Mouse (Mus musculus): ENCODE measurements around the gene Pla2r1. TPM values are rescaled to one million over a fixed set of nuclear protein-coding genes. Genes with fewer than 3 reads are reported as not detected.

Pla2r1 gene
- polyA plus RNA-seq, 1 experiment from 2014 or later = 1.4 TPM

- WGBS = 91% methylated on average over 7 of the region's 7 CpGs
- no peak for ATAC-seq
- no peaks in the 10 kb centered on the region for H3K9me3 ChIP-seq (ENCODE audit: low read length)
Observed at GRCm38 (mm10) chr2:60443279-60443678, 109.8 kb downstream of the Pla2r1 start.

DNA sequence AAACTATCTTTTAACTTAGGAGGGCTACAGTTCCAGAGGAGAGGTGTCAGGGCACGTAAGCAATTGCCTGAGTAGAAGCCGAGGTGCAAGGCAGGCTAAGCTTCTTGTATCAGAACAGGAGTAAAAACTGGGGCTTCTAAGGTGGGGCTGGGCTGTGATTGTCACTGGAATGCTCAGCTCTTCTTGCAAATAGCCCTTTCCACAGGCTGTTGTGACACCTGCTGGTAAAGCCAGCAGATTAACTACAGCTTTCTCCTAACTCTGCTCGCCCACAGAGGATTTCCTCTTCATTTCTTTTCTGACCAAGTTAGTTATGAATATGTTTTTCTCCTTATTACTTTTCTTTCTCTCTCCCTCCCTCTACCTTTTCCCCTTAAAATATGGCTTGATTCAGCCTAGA is 111.2 kb downstream of the Pla2r1 start:
- Histone ChIP-seq H3K27me3 (replicated peaks; ENCODE audit: insufficient read depth, low read length) (no peaks in the 10 kb centered on the region), H3K4me2 (replicated peaks; ENCODE audit: low read depth, low read length) (no peak overlapping the region), H3K4me3 (ENCODE audit: low read depth, low read length) (no peak overlapping the region), H3K4me1 (ENCODE audit: insufficient read depth, low read depth, low read length) (no peaks in the 10 kb centered on the region), H3K9ac (replicated peaks; ENCODE audit: low read depth) (no peak overlapping the region), H3K9me3 (ENCODE audit: low read length) (no peaks in the 10 kb centered on the region), H3K36me3 (ENCODE audit: insufficient read depth, low read length) (no peaks in the 10 kb centered on the region), H3K27ac (ENCODE audit: low read length) (no peak overlapping the region)
- TF ChIP-seq EP300 (IDR thresholded peaks at IDR 0.05) (no peak), CTCF (IDR thresholded peaks at IDR 0.05) (peak; percentile 33)
- no peak for ATAC-seq
- DNase-seq (ENCODE audit: low spot score) = no peak
- WGBS = 34% methylated on average over 3 of the region's 3 CpGs

More at GRCm38 (mm10) chr2:60443279-60443678, 109.8 kb downstream of the Pla2r1 start:
- H3K4me1 ChIP-seq (ENCODE audit: insufficient read depth, low read depth, low read length) = no peaks in the 10 kb centered on the region
- no peak overlapping the region for H3K9ac ChIP-seq (replicated peaks; ENCODE audit: low read depth)
- no peak overlapping the region for H3K4me3 ChIP-seq (ENCODE audit: low read depth, low read length)
- H3K4me2 ChIP-seq (replicated peaks; ENCODE audit: low read depth, low read length) = no peak overlapping the region
- H3K36me3 ChIP-seq (ENCODE audit: insufficient read depth, low read length) = no peaks in the 10 kb centered on the region
- no peak overlapping the region for H3K27ac ChIP-seq (ENCODE audit: low read length)
- H3K27me3 ChIP-seq (replicated peaks; ENCODE audit: insufficient read depth, low read length) = no peaks in the 10 kb centered on the region
- DNase-seq (ENCODE audit: low spot score) = no peak
- TF ChIP-seq EP300 (IDR thresholded peaks at IDR 0.05) (no peak), CTCF (IDR thresholded peaks at IDR 0.05) (0 out of 2 replicates have a peak, but pooled peaks have one; percentile 14)

- TF ChIP-seq CTCF (IDR thresholded peaks at IDR 0.05) (no peak), EP300 (IDR thresholded peaks at IDR 0.05) (no peak)
- Histone ChIP-seq H3K9ac (replicated peaks; ENCODE audit: low read depth) (no peak overlapping the region), H3K9me3 (ENCODE audit: low read length) (no peaks in the 10 kb centered on the region), H3K36me3 (ENCODE audit: insufficient read depth, low read length) (no peaks in the 10 kb centered on the region), H3K4me3 (ENCODE audit: low read depth, low read length) (no peak overlapping the region), H3K27ac (ENCODE audit: low read length) (no peak overlapping the region), H3K27me3 (replicated peaks; ENCODE audit: insufficient read depth, low read length) (no peaks in the 10 kb centered on the region), H3K4me1 (ENCODE audit: insufficient read depth, low read depth, low read length) (no peaks in the 10 kb centered on the region), H3K4me2 (replicated peaks; ENCODE audit: low read depth, low read length) (no peak overlapping the region)
- ATAC-seq (no peak), DNase-seq (ENCODE audit: low spot score) (no peak)
- WGBS = 72% methylated on average over 5 of the region's 5 CpGs
Observed at GRCm38 (mm10) chr2:60436802-60437201, 116.3 kb downstream of the Pla2r1 start.

DNA sequence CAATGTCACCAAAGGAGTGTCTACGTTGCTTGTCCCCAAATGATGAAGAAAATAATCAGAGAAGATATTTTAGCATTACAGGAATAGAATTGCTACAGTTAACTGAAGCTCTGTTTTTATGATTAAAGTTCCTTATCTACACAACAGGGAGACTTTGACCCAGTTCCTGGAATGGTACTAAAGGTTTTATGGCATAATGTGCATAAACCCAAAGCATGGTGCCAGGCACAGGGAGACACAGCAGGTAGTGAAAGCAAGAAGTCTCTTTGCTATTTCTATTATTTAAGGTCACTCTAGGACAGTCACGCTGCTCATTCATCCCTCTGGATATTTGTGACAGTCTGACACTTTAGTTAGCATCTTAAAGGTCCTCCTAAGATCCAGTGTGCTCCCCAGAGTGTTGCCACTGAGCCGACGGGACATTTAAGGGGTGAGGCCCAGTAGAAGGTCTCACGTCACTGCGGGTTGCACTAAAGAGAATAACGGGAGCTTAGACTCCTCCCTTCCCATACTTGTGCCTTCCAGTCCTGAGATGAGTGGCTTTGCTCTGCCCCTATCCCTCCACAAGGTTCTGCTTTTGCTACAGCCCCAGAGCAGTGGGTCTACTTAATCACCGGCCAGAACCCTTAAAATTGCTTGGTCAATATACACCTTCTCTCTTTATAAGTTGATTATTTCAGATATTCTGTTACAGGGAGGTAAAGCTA is 122.6 kb downstream of the Pla2r1 start:
- 79% methylated on average over 8 of the region's 8 CpGs for WGBS

GRCm38 (mm10) chr2:60418075-60418474 is 135.0 kb downstream of the Pla2r1 start:
- no peak overlapping the region for H3K4me3 ChIP-seq (ENCODE audit: low read depth, low read length)
- no peak overlapping the region for H3K9ac ChIP-seq (replicated peaks; ENCODE audit: low read depth)
- peak; percentile 83 for ATAC-seq
- H3K9me3 ChIP-seq (ENCODE audit: low read length) = no peaks in the 10 kb centered on the region
- H3K27me3 ChIP-seq (replicated peaks; ENCODE audit: insufficient read depth, low read length) = no peaks in the 10 kb centered on the region
- TF ChIP-seq CTCF (IDR thresholded peaks at IDR 0.05) = peak; percentile 90
- TF ChIP-seq EP300 (IDR thresholded peaks at IDR 0.05) = no peak
- H3K4me1 ChIP-seq (ENCODE audit: insufficient read depth, low read depth, low read length) = no peaks in the 10 kb centered on the region
- H3K4me2 ChIP-seq (replicated peaks; ENCODE audit: low read depth, low read length) = no peak overlapping the region
- peak; percentile 74 for DNase-seq (ENCODE audit: low spot score)
- no peaks in the 10 kb centered on the region for H3K36me3 ChIP-seq (ENCODE audit: insufficient read depth, low read length)
- H3K27ac ChIP-seq (ENCODE audit: low read length) = no peak overlapping the region
- 3% methylated on average over 6 of the region's 6 CpGs for WGBS

More for the DNA sequence above, 122.6 kb downstream of the Pla2r1 start:
- Histone ChIP-seq H3K9me3 (ENCODE audit: low read length) (no peaks in the 10 kb centered on the region), H3K27ac (ENCODE audit: low read length) (no peak overlapping the region), H3K36me3 (ENCODE audit: insufficient read depth, low read length) (no peaks in the 10 kb centered on the region), H3K9ac (replicated peaks; ENCODE audit: low read depth) (no peak overlapping the region), H3K27me3 (replicated peaks; ENCODE audit: insufficient read depth, low read length) (no peaks in the 10 kb centered on the region), H3K4me1 (ENCODE audit: insufficient read depth, low read depth, low read length) (no peaks in the 10 kb centered on the region), H3K4me3 (ENCODE audit: low read depth, low read length) (no peak overlapping the region), H3K4me2 (replicated peaks; ENCODE audit: low read depth, low read length) (no peak overlapping the region)
- ATAC-seq (no peak), DNase-seq (ENCODE audit: low spot score) (no peak)
- no peak for TF ChIP-seq CTCF (IDR thresholded peaks at IDR 0.05)
- TF ChIP-seq EP300 (IDR thresholded peaks at IDR 0.05) = no peak

DNA sequence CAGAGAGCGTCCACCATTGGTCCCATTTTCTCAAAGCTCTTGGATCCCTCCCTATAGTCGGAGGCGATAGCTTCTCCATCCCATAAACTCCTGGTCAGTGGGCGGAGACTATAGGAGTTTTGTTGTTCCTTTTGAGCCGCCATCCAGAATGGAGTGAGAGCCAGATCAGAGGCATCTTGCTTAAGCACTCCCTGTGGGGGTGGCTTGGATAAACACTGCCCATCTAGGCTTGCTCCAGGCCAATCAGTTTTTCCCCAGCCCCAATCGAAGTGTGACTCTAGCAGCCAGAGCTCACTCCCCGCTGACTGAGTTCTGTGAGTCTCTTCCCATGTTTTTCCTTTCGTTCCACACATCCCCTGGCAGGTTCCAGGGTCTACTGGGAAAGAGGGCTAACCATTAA is 138.8 kb downstream of the Pla2r1 start:
- H3K9ac ChIP-seq (replicated peaks; ENCODE audit: low read depth) = no peak overlapping the region
- no peaks in the 10 kb centered on the region for H3K9me3 ChIP-seq (ENCODE audit: low read length)
- no peaks in the 10 kb centered on the region for H3K27me3 ChIP-seq (replicated peaks; ENCODE audit: insufficient read depth, low read length)
- no peak overlapping the region for H3K27ac ChIP-seq (ENCODE audit: low read length)
- H3K4me1 ChIP-seq (ENCODE audit: insufficient read depth, low read depth, low read length) = no peaks in the 10 kb centered on the region
- no peak for ATAC-seq
- no peaks in the 10 kb centered on the region for H3K36me3 ChIP-seq (ENCODE audit: insufficient read depth, low read length)
- no peak overlapping the region for H3K4me2 ChIP-seq (replicated peaks; ENCODE audit: low read depth, low read length)
- 63% methylated on average over 8 of the region's 8 CpGs for WGBS
- H3K4me3 ChIP-seq (ENCODE audit: low read depth, low read length) = no peak overlapping the region
- DNase-seq (ENCODE audit: low spot score) = no peak
- no peak for TF ChIP-seq EP300 (IDR thresholded peaks at IDR 0.05)
- no peak for TF ChIP-seq CTCF (IDR thresholded peaks at IDR 0.05)
